Mouse (Mus musculus) CH12.LX (cell line): ENCODE measurements around the gene Hsf2. TPM values are rescaled to one million over a fixed set of nuclear protein-coding genes. Genes with fewer than 3 reads are reported as not detected.

Experiments
- DNase-seq: peaks from one replicate; pipeline ENCODE4 v3.0.0-alpha.2; 2013; ENCODE audit errors: extremely low read depth
- H3K27ac ChIP-seq: 2 replicates; pipeline ENCODE4 v1.5.1; 2012; ENCODE audit warnings: low read depth, mild to moderate bottlenecking, control low read depth, moderate library complexity; ENCODE audit not compliant: insufficient read depth
- H3K27me3 ChIP-seq: replicated peaks from 2 replicates; pipeline ENCODE3; 2012; ENCODE audit warnings: inconsistent platforms
- H3K36me3 ChIP-seq, 2 experiments: replicated peaks in 1 of 2; 2 replicates each; pipeline versions ENCODE3 to v1.6.1; 2012; ENCODE audit warnings: inconsistent platforms in 1 of 2, low read length in 1 of 2, mild to moderate bottlenecking in 1 of 2, mixed read lengths in 1 of 2, moderate library complexity in 1 of 2; ENCODE audit not compliant: control insufficient read depth in 1 of 2, insufficient read depth in 1 of 2
- H3K4me1 ChIP-seq, 2 experiments: 2 replicates each; pipeline ENCODE4 v1.6.1; 2012; ENCODE audit warnings: inconsistent platforms in 1 of 2, moderate library complexity in 1 of 2; ENCODE audit not compliant: insufficient read depth in 2 of 2, control insufficient read depth in 1 of 2
- H3K4me2 ChIP-seq: 2 replicates; pipeline ENCODE4 v1.6.1; 2012; ENCODE audit warnings: low read depth, mild to moderate bottlenecking, control low read depth; ENCODE audit not compliant: poor library complexity, insufficient read depth, severe bottlenecking
- H3K4me3 ChIP-seq, 3 experiments: fragments of 150-350 bp in 1 of 3; sonication (generic) in 1 of 3; replicated peaks in 1 of 3; 2 replicates each; pipeline versions ENCODE3 to v1.5.1; 2011 to 2012; ENCODE audit warnings: low read depth in 2 of 3, low read length in 2 of 3, mild to moderate bottlenecking in 2 of 3, moderate library complexity in 2 of 3, control low read depth in 1 of 3, improper control_type of control experiment in 1 of 3, inconsistent platforms in 1 of 3, mixed read lengths in 1 of 3; ENCODE audit not compliant: poor library complexity in 1 of 3
- H3K79me2 ChIP-seq: replicated peaks from 2 replicates; pipeline ENCODE4 v1.6.1; 2012; ENCODE audit warnings: mild to moderate bottlenecking, moderate library complexity; ENCODE audit not compliant: control insufficient read depth, poor library complexity, insufficient read depth, severe bottlenecking; ENCODE audit errors: extremely low read depth
- H3K9ac ChIP-seq: 2 replicates; pipeline ENCODE4 v1.6.1; 2012; ENCODE audit warnings: low read depth, mild to moderate bottlenecking, control low read depth, moderate library complexity; ENCODE audit not compliant: insufficient read depth
- H3K9me3 ChIP-seq: replicated peaks from 2 replicates; pipeline ENCODE3; 2012; ENCODE audit warnings: low read length, inconsistent platforms, mixed read lengths
- BHLHE40 ChIP-seq: IDR thresholded peaks from 2 replicates; pipeline ENCODE4 v1.6.1; 2011; ENCODE audit warnings: mild to moderate bottlenecking, low read depth, low read length, improper control_type of control experiment
- CHD1 ChIP-seq: IDR thresholded peaks from 2 replicates; pipeline ENCODE4 v1.6.1; 2012; ENCODE audit warnings: low read depth, low read length, improper control_type of control experiment, inconsistent platforms
- CHD2 ChIP-seq: IDR thresholded peaks from 2 replicates; pipeline ENCODE4 v1.6.1; 2011; ENCODE audit warnings: low read length, improper control_type of control experiment
- E2F4 ChIP-seq: IDR thresholded peaks from 2 replicates; pipeline ENCODE4 v1.6.1; 2011; ENCODE audit warnings: low read depth, low read length, improper control_type of control experiment; ENCODE audit not compliant: insufficient replicate concordance
- EP300 ChIP-seq: IDR thresholded peaks from 2 replicates; pipeline ENCODE4 v1.6.1; 2011; ENCODE audit warnings: low read length, improper control_type of control experiment
- HCFC1 ChIP-seq: IDR thresholded peaks from 2 replicates; pipeline ENCODE4 v1.6.1; 2012; ENCODE audit warnings: low read depth, mild to moderate bottlenecking, inconsistent platforms, low read length, improper control_type of control experiment
- IRF4 ChIP-seq: IDR thresholded peaks from 2 replicates; pipeline ENCODE4 v1.6.1; 2014; ENCODE audit warnings: low read depth, mild to moderate bottlenecking, inconsistent platforms, low read length, improper control_type of control experiment
- KAT2A ChIP-seq: IDR thresholded peaks from 2 replicates; pipeline ENCODE4 v1.6.1; 2012; ENCODE audit warnings: low read length, improper control_type of control experiment, inconsistent platforms; ENCODE audit not compliant: insufficient replicate concordance
- MAZ ChIP-seq: IDR thresholded peaks from 2 replicates; pipeline ENCODE4 v1.6.1; 2012; ENCODE audit warnings: low read depth, mild to moderate bottlenecking, inconsistent platforms, low read length, improper control_type of control experiment, moderate library complexity
- MEF2A ChIP-seq: IDR thresholded peaks from 2 replicates; pipeline ENCODE4 v1.6.1; 2014; ENCODE audit warnings: low read depth, mild to moderate bottlenecking, inconsistent platforms, low read length, improper control_type of control experiment, borderline replicate concordance
- MXI1 ChIP-seq: IDR thresholded peaks from 2 replicates; pipeline ENCODE4 v1.6.1; 2011; ENCODE audit warnings: mild to moderate bottlenecking, low read depth, low read length, improper control_type of control experiment
- MYC ChIP-seq: IDR thresholded peaks from 2 replicates; pipeline ENCODE4 v1.6.1; 2011; ENCODE audit warnings: low read depth, mild to moderate bottlenecking, improper control_type of control experiment, low read length
- NELFE ChIP-seq: IDR thresholded peaks from 2 replicates; pipeline ENCODE4 v1.6.1; 2011; ENCODE audit warnings: low read depth, low read length, improper control_type of control experiment
- POLR2A ChIP-seq: IDR thresholded peaks from 2 replicates; pipeline ENCODE4 v1.6.1; 2011; ENCODE audit warnings: low read depth, mild to moderate bottlenecking, improper control_type of control experiment, low read length
- POLR2AphosphoS2 ChIP-seq: IDR thresholded peaks from 2 replicates; pipeline ENCODE4 v1.6.1; 2011; ENCODE audit warnings: low read depth, low read length, improper control_type of control experiment
- RAD21 ChIP-seq: IDR thresholded peaks from 2 replicates; pipeline ENCODE4 v1.6.1; 2011; ENCODE audit warnings: low read depth, mild to moderate bottlenecking, low read length, improper control_type of control experiment, moderate library complexity
- RCOR1 ChIP-seq: conservative IDR thresholded peaks from 2 replicates; pipeline ENCODE4 v1.6.1; 2012; ENCODE audit warnings: low read depth, mild to moderate bottlenecking, inconsistent platforms, low read length, improper control_type of control experiment
- SIN3A ChIP-seq: IDR thresholded peaks from 2 replicates; pipeline ENCODE4 v1.6.1; 2012; ENCODE audit warnings: low read length, improper control_type of control experiment, inconsistent platforms
- SMC3 ChIP-seq: IDR thresholded peaks from 2 replicates; pipeline ENCODE4 v1.6.1; 2011; ENCODE audit warnings: low read depth, low read length, improper control_type of control experiment
- TBP ChIP-seq: conservative IDR thresholded peaks from 2 replicates; pipeline ENCODE4 v1.6.1; 2011; ENCODE audit warnings: low read depth, low read length, improper control_type of control experiment
- TCF12 ChIP-seq: IDR thresholded peaks from 2 replicates; pipeline ENCODE4 v1.6.1; 2014; ENCODE audit warnings: low read depth, mild to moderate bottlenecking, inconsistent platforms, low read length, improper control_type of control experiment
- UBTF ChIP-seq: IDR thresholded peaks from 2 replicates; pipeline ENCODE4 v1.6.1; 2012; ENCODE audit warnings: low read depth, mild to moderate bottlenecking, inconsistent platforms, low read length, improper control_type of control experiment, moderate library complexity
- USF2 ChIP-seq: conservative IDR thresholded peaks from 2 replicates; pipeline ENCODE4 v1.6.1; 2011; ENCODE audit warnings: low read depth, low read length, improper control_type of control experiment
- dilution Hi-C: fragments of 300-500 bp; cut with MboI; formaldehyde crosslinking; loops from 2 replicates; pipeline ENCODE4 v1.14.3; 2020; ENCODE audit warnings: low sequenced_read_pairs; ENCODE audit not compliant: extremely low pct_unique_long_range_greater_than_20kb, extremely low pct_ligation_motif_present
- in situ Hi-C: fragments of 300-500 bp; cut with MboI; formaldehyde crosslinking; loops from 3 replicates; pipeline ENCODE4 v1.14.3; 2019; ENCODE audit warnings: low sequenced_read_pairs, low pct_ligation_motif_present, low pct_unique_long_range_greater_than_20kb, mixed read lengths
- polyA plus RNA-seq: library from polyadenylated mRNA; unstranded; fragments of >175 nt; gene quantifications from 2 replicates; pipeline ENCODE4 v1.2.1, GENCODE M21; 2012; ENCODE audit warnings: low read depth; ENCODE audit not compliant: insufficient read length
- total RNA-seq, 2 experiments: library from RNA; depleted of rRNA; stranded (reverse); fragments of 300-350 nt in 1 of 2; fragments of >200 nt in 1 of 2; gene quantifications; 2 replicates each; pipeline ENCODE4 v1.2.3; 2012 to 2014

The Hsf2 gene
- total and polyA plus RNA-seq, 3 experiments, result 7.4 to 11.9 (median 8.4) TPM

GRCm38 (mm10) chr10:57437898-57438297 lies 48.3 kb upstream of the Hsf2 start:
- H3K79me2 ChIP-seq, result no peaks in the 10 kb centered on the region
- peaks cover 11% of the 10 kb centered on the region for H3K27me3 ChIP-seq
- no peak overlapping the region for H3K9ac ChIP-seq
- TF ChIP-seq IRF4 (no peak), KAT2A (no peak), HCFC1 (no peak), TBP (no peak), CHD2 (no peak), SMC3 (no peak), EP300 (no peak), UBTF (no peak)
- H3K4me2 ChIP-seq, result no peak overlapping the region
- H3K9me3 ChIP-seq, result no peaks in the 10 kb centered on the region
- H3K4me1 ChIP-seq, result no peaks in the 10 kb centered on the region
- no peak overlapping the region for H3K4me3 ChIP-seq
- H3K36me3 ChIP-seq, result no peaks in the 10 kb centered on the region
- dilution Hi-C loops, result no loop called here
- in situ Hi-C loops, result loop anchor here (25.0 kb wide), 1 partner anchor 1174 kb away; no protein-coding TSS in a partner anchor
- no peak for DNase-seq
- H3K27ac ChIP-seq, result no peak overlapping the region

DNA sequence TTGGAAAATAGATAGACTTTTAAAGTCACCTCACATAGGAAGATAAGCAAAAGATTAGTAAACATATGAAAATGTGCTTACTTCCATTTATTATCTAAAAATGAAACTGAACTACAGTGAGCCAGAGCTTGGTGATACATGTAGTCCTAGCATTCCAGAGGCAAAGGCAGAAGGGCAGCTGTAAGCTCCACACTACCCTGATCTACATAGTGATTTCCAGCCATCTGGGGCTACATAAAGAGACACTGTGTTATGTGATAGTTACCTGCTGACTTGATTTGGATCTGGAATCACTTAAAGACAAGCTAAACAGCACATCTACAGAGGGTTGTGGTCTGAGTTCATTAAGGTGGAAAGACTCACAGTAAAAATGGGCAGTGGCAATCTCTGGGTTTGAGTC lies 45.1 kb upstream of the Hsf2 start:
- Histone ChIP-seq H3K36me3 (no peaks in the 10 kb centered on the region), H3K27me3 (peaks cover 20% of the 10 kb centered on the region), H3K9me3 (no peaks in the 10 kb centered on the region), H3K4me3 (no peak overlapping the region), H3K9ac (no peak overlapping the region), H3K4me1 (no peaks in the 10 kb centered on the region), H3K4me2 (no peak overlapping the region), H3K79me2 (no peaks in the 10 kb centered on the region), H3K27ac (no peak overlapping the region)
- in situ Hi-C loops (loop anchor here (25.0 kb wide), 1 partner anchor 1171 kb away; no protein-coding TSS in a partner anchor), dilution Hi-C loops (no loop called here)
- no peak for DNase-seq
- TF ChIP-seq POLR2AphosphoS2 (no peak), RAD21 (no peak)

GRCm38 (mm10) chr10:57444392-57444791 lies 41.8 kb upstream of the Hsf2 start:
- dilution Hi-C loops (no loop called here), in situ Hi-C loops (loop anchor here (25.0 kb wide), 1 partner anchor 1168 kb away; no protein-coding TSS in a partner anchor)
- Histone ChIP-seq H3K36me3 (no peaks in the 10 kb centered on the region), H3K9ac (no peak overlapping the region), H3K27ac (no peak overlapping the region), H3K79me2 (no peaks in the 10 kb centered on the region), H3K9me3 (no peaks in the 10 kb centered on the region), H3K4me1 (peaks cover 0 to 3% of the 10 kb centered on the region in 2 experiments; a peak in 1 of 4 replicates), H3K27me3 (peaks cover 22% of the 10 kb centered on the region), H3K4me2 (no peak overlapping the region), H3K4me3 (no peak overlapping the region)
- TF ChIP-seq BHLHE40 (no peak), RAD21 (no peak), TCF12 (no peak), MEF2A (no peak), POLR2A (no peak), NELFE (no peak), SIN3A (no peak), CHD1 (no peak), E2F4 (no peak), IRF4 (no peak), MYC (no peak), USF2 (no peak), MXI1 (no peak), POLR2AphosphoS2 (no peak), MAZ (no peak), RCOR1 (no peak)
- no peak for DNase-seq
